Mouse (Mus musculus): ENCODE measurements around the gene Gan.

DNA sequence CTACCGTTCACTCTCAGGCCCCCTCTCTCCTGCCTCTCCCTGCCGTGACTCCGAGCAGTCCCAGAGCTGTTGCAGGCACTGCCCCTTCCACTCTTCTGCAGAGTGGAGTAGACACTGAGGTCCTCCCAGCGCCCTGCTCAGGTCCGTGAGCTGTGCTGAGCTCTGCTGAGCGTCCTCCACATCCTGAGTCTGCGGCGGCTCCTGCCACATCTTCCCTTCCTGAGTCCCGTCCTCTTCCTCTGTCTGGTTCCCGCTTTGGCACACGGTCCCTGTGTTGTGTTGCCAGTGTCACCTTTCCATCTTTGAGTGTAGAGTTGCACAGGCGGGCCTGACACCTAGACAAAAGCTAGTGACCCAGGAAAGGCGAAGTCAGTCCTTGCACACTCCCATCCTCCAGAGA is 42.4 kb downstream of the Gan start:
- no peak for TF ChIP-seq CTCF (IDR thresholded peaks at IDR 0.05; ENCODE audit: low read depth)
- TF ChIP-seq EP300 (IDR thresholded peaks at IDR 0.05; ENCODE audit: low read depth) = no peak
